Mouse (Mus musculus) MEL (cell line): ENCODE results near the gene Mrpl9. TPM values are rescaled to one million over a fixed set of nuclear protein-coding genes. Genes with fewer than 3 reads are reported as not detected.

ENCODE experiments used
- DNase-seq: peaks from one replicate; pipeline ENCODE4 v3.0.0; 2011; ENCODE audit warnings: low read depth, low spot score
- H3K27ac ChIP-seq: 2 replicates; pipeline ENCODE4 v1.5.1; 2012; ENCODE audit warnings: low read depth, mild to moderate bottlenecking, control low read depth, low read length, moderate library complexity; ENCODE audit not compliant: control insufficient read depth
- H3K27me3 ChIP-seq, 2 experiments: fragments of 150-350 bp in 1 of 2; sonication (generic) in 1 of 2; 2 replicates each; pipeline ENCODE4 v1.6.1; 2012; ENCODE audit warnings: low read length in 2 of 2, mild to moderate bottlenecking in 2 of 2, improper control_type of control experiment in 1 of 2, moderate library complexity in 1 of 2; ENCODE audit not compliant: insufficient read depth in 2 of 2, control insufficient read depth in 1 of 2
- H3K36me3 ChIP-seq, 2 experiments: 2 replicates each; pipeline ENCODE4 v1.6.1; 2012 to 2014; ENCODE audit warnings: low read length in 2 of 2, improper control_type of control experiment in 1 of 2, inconsistent platforms in 1 of 2, mild to moderate bottlenecking in 1 of 2; ENCODE audit not compliant: insufficient read depth in 2 of 2, control insufficient read depth in 1 of 2
- H3K4me1 ChIP-seq, 2 experiments: fragments of 150-350 bp in 1 of 2; sonication (generic) in 1 of 2; 2 replicates each; pipeline ENCODE4 v1.6.1; 2012; ENCODE audit warnings: low read length in 2 of 2, improper control_type of control experiment in 1 of 2, mild to moderate bottlenecking in 1 of 2; ENCODE audit not compliant: insufficient read depth in 2 of 2, control insufficient read depth in 1 of 2
- H3K4me3 ChIP-seq, 2 experiments: fragments of 150-350 bp in 1 of 2; sonication (generic) in 1 of 2; 2 replicates each; pipeline ENCODE4 v1.5.1; 2012; ENCODE audit warnings: low read depth in 2 of 2, low read length in 2 of 2, mild to moderate bottlenecking in 2 of 2, moderate library complexity in 2 of 2, control low read depth in 1 of 2, improper control_type of control experiment in 1 of 2; ENCODE audit not compliant: control insufficient read depth in 1 of 2, insufficient read depth in 1 of 2
- H3K79me2 ChIP-seq: 2 replicates; pipeline ENCODE4 v1.6.1; 2012; ENCODE audit warnings: mild to moderate bottlenecking, low read length, moderate library complexity; ENCODE audit not compliant: control insufficient read depth, poor library complexity, insufficient read depth
- H3K9ac ChIP-seq: 2 replicates; pipeline ENCODE4 v1.6.1; 2012; ENCODE audit warnings: low read depth, mild to moderate bottlenecking, control low read depth, low read length, moderate library complexity; ENCODE audit not compliant: control insufficient read depth, poor library complexity, severe bottlenecking
- H3K9me3 ChIP-seq: fragments of 150-350 bp; sonication (generic); replicated peaks from 2 replicates; pipeline ENCODE4 v1.6.1; 2012; ENCODE audit warnings: mild to moderate bottlenecking, low read length, improper control_type of control experiment, moderate library complexity; ENCODE audit not compliant: insufficient read depth
- CHD1 ChIP-seq: IDR thresholded peaks from 2 replicates; pipeline ENCODE4 v1.6.1; 2012; ENCODE audit warnings: low read depth, mild to moderate bottlenecking, inconsistent platforms, low read length, improper control_type of control experiment
- E2F4 ChIP-seq: IDR thresholded peaks from 2 replicates; pipeline ENCODE4 v1.6.1; 2011; ENCODE audit warnings: low read depth, low read length, improper control_type of control experiment, borderline replicate concordance
- ETS1 ChIP-seq: IDR thresholded peaks from 2 replicates; pipeline ENCODE4 v1.6.1; 2012; ENCODE audit warnings: low read depth, mild to moderate bottlenecking, inconsistent platforms, low read length, improper control_type of control experiment, moderate library complexity
- GABPA ChIP-seq: IDR thresholded peaks from 2 replicates; pipeline ENCODE4 v1.6.1; 2012; ENCODE audit warnings: low read depth, mild to moderate bottlenecking, inconsistent platforms, low read length, improper control_type of control experiment, moderate library complexity
- JUND ChIP-seq: IDR thresholded peaks from 2 replicates; pipeline ENCODE4 v1.6.1; 2011; ENCODE audit warnings: low read depth, mild to moderate bottlenecking, improper control_type of control experiment, low read length
- MAX ChIP-seq: IDR thresholded peaks from 2 replicates; pipeline ENCODE4 v1.6.1; 2011; ENCODE audit warnings: low read length, improper control_type of control experiment
- MYC ChIP-seq: IDR thresholded peaks from 2 replicates; pipeline ENCODE4 v1.6.1; 2011; ENCODE audit warnings: low read depth, mild to moderate bottlenecking, low read length, improper control_type of control experiment, moderate library complexity
- NELFE ChIP-seq: IDR thresholded peaks from 2 replicates; pipeline ENCODE4 v1.6.1; 2011; ENCODE audit warnings: low read depth, low read length, improper control_type of control experiment
- NRF1 ChIP-seq: IDR thresholded peaks from 2 replicates; pipeline ENCODE4 v1.6.1; 2014; ENCODE audit warnings: low read depth, mild to moderate bottlenecking, inconsistent platforms, low read length, improper control_type of control experiment, moderate library complexity; ENCODE audit not compliant: poor library complexity, insufficient read depth, severe bottlenecking
- POLR2A ChIP-seq, 2 experiments: IDR thresholded peaks; 2 replicates each; pipeline ENCODE4 v1.6.1; 2011 to 2012; ENCODE audit warnings: low read length in 2 of 2, mild to moderate bottlenecking in 2 of 2, control low read depth in 1 of 2, improper control_type of control experiment in 1 of 2, low read depth in 1 of 2, moderate library complexity in 1 of 2; ENCODE audit not compliant: control insufficient read depth in 1 of 2, insufficient read depth in 1 of 2, poor library complexity in 1 of 2
- RAD21 ChIP-seq: IDR thresholded peaks from 2 replicates; pipeline ENCODE4 v1.6.1; 2011; ENCODE audit warnings: mild to moderate bottlenecking, low read depth, low read length, improper control_type of control experiment
- SIN3A ChIP-seq: IDR thresholded peaks from 2 replicates; pipeline ENCODE4 v1.6.1; 2012; ENCODE audit warnings: low read length, improper control_type of control experiment, inconsistent platforms
- UBTF ChIP-seq: IDR thresholded peaks from 2 replicates; pipeline ENCODE4 v1.6.1; 2012; ENCODE audit warnings: low read depth, mild to moderate bottlenecking, inconsistent platforms, low read length, improper control_type of control experiment, moderate library complexity, borderline replicate concordance; ENCODE audit not compliant: insufficient read depth
- USF1 ChIP-seq: IDR thresholded peaks from 2 replicates; pipeline ENCODE4 v1.6.1; 2014; ENCODE audit warnings: low read depth, mild to moderate bottlenecking, inconsistent platforms, low read length, improper control_type of control experiment, moderate library complexity
- USF2 ChIP-seq, 2 experiments: IDR thresholded peaks; 2 replicates each; pipeline ENCODE4 v1.6.1; 2011 to 2012; ENCODE audit warnings: improper control_type of control experiment in 2 of 2, low read length in 2 of 2, borderline replicate concordance in 1 of 2, inconsistent platforms in 1 of 2, low read depth in 1 of 2, mild to moderate bottlenecking in 1 of 2; ENCODE audit not compliant: insufficient read depth in 1 of 2
- ZKSCAN1 ChIP-seq: IDR thresholded peaks from 2 replicates; pipeline ENCODE4 v1.6.1; 2012; ENCODE audit warnings: low read depth, mild to moderate bottlenecking, inconsistent platforms, low read length, improper control_type of control experiment, moderate library complexity
- polyA plus RNA-seq, 2 experiments: library from polyadenylated mRNA; stranded (reverse) in 1 of 2; unstranded in 1 of 2; fragments of >175 nt in 1 of 2; fragments of >200 nt in 1 of 2; gene quantifications; 2 replicates each; pipeline versions ENCODE4 v1.2.1 to v1.2.4; 2012; ENCODE audit warnings: low replicate concordance in 2 of 2, low read depth in 1 of 2; ENCODE audit not compliant: insufficient read length in 2 of 2, insufficient read depth in 1 of 2, missing spikeins in 1 of 2
- total RNA-seq: library from RNA; depleted of rRNA; stranded (reverse); fragments of 300-350 nt; gene quantifications from 2 replicates; pipeline ENCODE4 v1.2.3, GENCODE M21; 2012

The Mrpl9 gene
- total and polyA plus RNA-seq, 3 experiments: 191 to 208 TPM; not detected in 1

GRCm38 (mm10) chr3:94402451-94402850 lies 40.7 kb upstream of the Mrpl9 start:
- no peak for DNase-seq
- Histone ChIP-seq H3K79me2 (no peaks in the 10 kb centered on the region), H3K9me3 (no peaks in the 10 kb centered on the region), H3K4me1 (no peaks in the 10 kb centered on the region), H3K27ac (no peak overlapping the region), H3K4me3 (no peak overlapping the region), H3K9ac (no peak overlapping the region), H3K36me3 (no peaks in the 10 kb centered on the region), H3K27me3 (peaks cover 8 to 12% of the 10 kb centered on the region in 2 experiments)
- no peak for TF ChIP-seq JUND

GRCm38 (mm10) chr3:94404366-94405054 lies 38.6 kb upstream of the Mrpl9 start:
- Histone ChIP-seq H3K9me3 (no peaks in the 10 kb centered on the region), H3K4me1 (no peaks in the 10 kb centered on the region)
- no peak for TF ChIP-seq MYC
- no peak for TF ChIP-seq USF1
- TF ChIP-seq MAX: no peak
- no peak for TF ChIP-seq JUND
- TF ChIP-seq E2F4: no peak
- no peak for TF ChIP-seq SIN3A
- no peak for TF ChIP-seq RAD21
- no peak for TF ChIP-seq NELFE
- no peak for TF ChIP-seq GABPA
- no peak for TF ChIP-seq NRF1
- no peak for TF ChIP-seq POLR2A (IDR thresholded peaks at IDR 0.05; ENCODE audit: control insufficient read depth in 1 of 2, insufficient read depth in 1 of 2, low read depth in 1 of 2, low read length in 2 of 2, poor library complexity in 1 of 2)
- no peak for TF ChIP-seq CHD1
- no peak for TF ChIP-seq ZKSCAN1
- TF ChIP-seq UBTF: no peak
- no peak for TF ChIP-seq USF2 (IDR thresholded peaks at IDR 0.05; ENCODE audit: borderline replicate concordance in 1 of 2, insufficient read depth in 1 of 2, low read depth in 1 of 2, low read length in 2 of 2)
- no peak for TF ChIP-seq ETS1
- TF ChIP-seq, all 39 proteins: peak for 0
- Histone ChIP-seq H3K27ac (no peak overlapping the region), H3K9ac (no peak overlapping the region), H3K27me3 (peaks cover 9 to 10% of the 10 kb centered on the region in 2 experiments), H3K36me3 (no peaks in the 10 kb centered on the region), H3K79me2 (no peaks in the 10 kb centered on the region), H3K4me3 (no peak overlapping the region)
- DNase-seq: no peak
